Mouse (Mus musculus): ENCODE data around the gene Tbl1x.
A peak's percentile ranks its signal among the peaks of the same experiment; 100 is the strongest.

The Tbl1x gene

GRCm38 (mm10) chrX:77544003-77544402 lies 33.2 kb downstream of the Tbl1x start:
- DNase-seq (ENCODE audit: low spot score in 2 of 2): no peak

- no peak for DNase-seq (ENCODE audit: low spot score in 2 of 2)
Observed at GRCm38 (mm10) chrX:77544550-77544949, 33.7 kb downstream of the Tbl1x start.

- DNase-seq (ENCODE audit: low spot score in 2 of 2): no peak
Observed at GRCm38 (mm10) chrX:77545362-77546078, 34.7 kb downstream of the Tbl1x start.

GRCm38 (mm10) chrX:77546448-77546847 lies 35.6 kb downstream of the Tbl1x start:
- no peak for DNase-seq (ENCODE audit: low spot score in 2 of 2)

- DNase-seq (ENCODE audit: low spot score in 2 of 2): no peak
Observed at GRCm38 (mm10) chrX:77548951-77549350, 38.1 kb downstream of the Tbl1x start.

- DNase-seq (ENCODE audit: low spot score in 2 of 2): no peak
Observed at GRCm38 (mm10) chrX:77550388-77550787, 39.6 kb downstream of the Tbl1x start.

GRCm38 (mm10) chrX:77551306-77551705 lies 40.5 kb downstream of the Tbl1x start:
- no peak for DNase-seq (ENCODE audit: low spot score in 2 of 2)

- no peak for DNase-seq (ENCODE audit: low spot score in 2 of 2)
Observed at GRCm38 (mm10) chrX:77552088-77552487, 41.3 kb downstream of the Tbl1x start.

GRCm38 (mm10) chrX:77555985-77556384 lies 45.2 kb downstream of the Tbl1x start:
- no peak for DNase-seq (ENCODE audit: low spot score in 2 of 2)

GRCm38 (mm10) chrX:77559199-77559881 lies 48.5 kb downstream of the Tbl1x start:
- peak in 1 of 2 experiments; percentile 44 for DNase-seq (ENCODE audit: low spot score in 2 of 2)

GRCm38 (mm10) chrX:77563616-77564015 lies 52.8 kb downstream of the Tbl1x start:
- no peak for DNase-seq (ENCODE audit: low spot score in 2 of 2)

- DNase-seq (ENCODE audit: low spot score in 2 of 2): no peak
Observed at GRCm38 (mm10) chrX:77566739-77567138, 55.9 kb downstream of the Tbl1x start.

GRCm38 (mm10) chrX:77568013-77568412 lies 57.2 kb downstream of the Tbl1x start:
- DNase-seq (ENCODE audit: low spot score in 2 of 2): no peak

GRCm38 (mm10) chrX:77573743-77574142 lies 62.9 kb downstream of the Tbl1x start:
- DNase-seq (ENCODE audit: low spot score in 2 of 2): no peak

- DNase-seq (ENCODE audit: low spot score in 2 of 2): no peak
Observed at GRCm38 (mm10) chrX:77577108-77577507, 66.3 kb downstream of the Tbl1x start.

GRCm38 (mm10) chrX:77578172-77578571 lies 67.4 kb downstream of the Tbl1x start:
- DNase-seq (ENCODE audit: low spot score in 2 of 2): no peak

- DNase-seq (ENCODE audit: low spot score in 2 of 2): no peak
Observed at GRCm38 (mm10) chrX:77579964-77580363, 69.2 kb downstream of the Tbl1x start.

GRCm38 (mm10) chrX:77585974-77586373 lies 75.2 kb downstream of the Tbl1x start:
- no peak for DNase-seq (ENCODE audit: low spot score in 2 of 2)

- DNase-seq (ENCODE audit: low spot score in 2 of 2): no peak
Observed at GRCm38 (mm10) chrX:77594670-77595224, 83.9 kb downstream of the Tbl1x start.

GRCm38 (mm10) chrX:77597674-77598073 lies 86.9 kb downstream of the Tbl1x start:
- no peak for DNase-seq (ENCODE audit: low spot score in 2 of 2)

GRCm38 (mm10) chrX:77598736-77599135 lies 87.9 kb downstream of the Tbl1x start:
- DNase-seq (ENCODE audit: low spot score in 2 of 2): no peak

- DNase-seq (ENCODE audit: low spot score in 2 of 2): no peak
Observed at GRCm38 (mm10) chrX:77603496-77604258, 92.9 kb downstream of the Tbl1x start.

All from cerebellum, postnatal 4 days (tissue).